In genomic region chr8:117802299-117802689, GRCm38 (mm10) we compare ENCODE assay signal across 8 mouse cellular contexts. TPM values are rescaled to one million over a fixed set of nuclear protein-coding genes. Genes with fewer than 3 reads are reported as not detected.
DNase-seq lines count a peak whose midpoint lies in the region; ATAC-seq and TF ChIP-seq lines count a peak whose summit lies in the region.

No protein-coding gene starts in this region.

- TF ChIP-seq CTCF in spleen, adult 2 months (IDR thresholded peaks at IDR 0.05; ENCODE audit: extremely low read depth, insufficient read depth, insufficient read length, insufficient replicate concordance), result no peak
- no peak for TF ChIP-seq CTCF in intestine, postnatal 0 days (IDR thresholded peaks at IDR 0.05; ENCODE audit: low read depth)
- peak; percentile 32; the same call in 1 of the 2 replicates for TF ChIP-seq CTCF in midbrain, postnatal 0 days (IDR thresholded peaks at IDR 0.05)

- H3K27me3 ChIP-seq in spleen, adult 2 months (ENCODE audit: control insufficient read depth, insufficient read depth, low read length), result no peaks in the 10 kb centered on the region
- no peaks in the 10 kb centered on the region for H3K27me3 ChIP-seq in intestine, postnatal 0 days (replicated peaks; ENCODE audit: control insufficient read depth, insufficient read depth, low read length)
- H3K27me3 ChIP-seq in midbrain, postnatal 0 days (ENCODE audit: insufficient read depth, low read length), result no peaks in the 10 kb centered on the region

- DNase-seq in frontal cortex, postnatal 25 days (ENCODE audit: low spot score in 2 of 2), result no peak
- no peak for DNase-seq in spleen, adult 2 months (ENCODE audit: low read depth in 1 of 2, low spot score in 2 of 2)
- DNase-seq in spleen, adult 12 weeks (ENCODE audit: low spot score), result no peak
- DNase-seq in midbrain, postnatal 0 days (ENCODE audit: low spot score), result no peak
- DNase-seq in adrenal gland, postnatal 25 days, result no peak
- DNase-seq in MN1 (ENCODE audit: low spot score), result no peak

- ATAC-seq in frontal cortex, adult (ENCODE audit: low TSS enrichment), result peak; percentile 73
- ATAC-seq in intestine, postnatal 0 days, result peak; percentile 37
- ATAC-seq in midbrain, postnatal 0 days (ENCODE audit: low FRiP score), result peak; percentile 69

- H3K9me3 ChIP-seq in intestine, postnatal 0 days (ENCODE audit: control insufficient read depth), result no peaks in the 10 kb centered on the region
- no peaks in the 10 kb centered on the region for H3K9me3 ChIP-seq in midbrain, postnatal 0 days (ENCODE audit: low read length)

- no peaks in the 10 kb centered on the region; the same call in 1 of the 2 replicates for H3K4me1 ChIP-seq in spleen, adult 2 months (ENCODE audit: control insufficient read depth, insufficient read depth, insufficient read length)
- peaks cover 3% of the 10 kb centered on the region; the same call in 1 of the 2 replicates for H3K4me1 ChIP-seq in intestine, postnatal 0 days (replicated peaks; ENCODE audit: control insufficient read depth, insufficient read depth, low read length)
- H3K4me1 ChIP-seq in midbrain, postnatal 0 days (ENCODE audit: insufficient read depth, low read length), result no peaks in the 10 kb centered on the region

- peak overlapping the region; percentile 65 for H3K9ac ChIP-seq in intestine, postnatal 0 days (ENCODE audit: low read depth, low read length)
- H3K9ac ChIP-seq in midbrain, postnatal 0 days (replicated peaks; ENCODE audit: low read length, poor library complexity, severe bottlenecking), result no peak overlapping the region

- TF ChIP-seq POLR2A in spleen, adult 2 months (IDR thresholded peaks at IDR 0.05; ENCODE audit: low read depth, low read length), result no peak

- no peak overlapping the region; the same call in 1 of the 2 replicates for H3K27ac ChIP-seq in spleen, adult 2 months (ENCODE audit: insufficient read depth, low read length)
- peak overlapping the region; percentile 75 for H3K27ac ChIP-seq in intestine, postnatal 0 days (ENCODE audit: low read depth, low read length)
- peak overlapping the region; percentile 60 for H3K27ac ChIP-seq in midbrain, postnatal 0 days (ENCODE audit: low read depth, low read length)

- H3K36me3 ChIP-seq in spleen, adult 2 months (ENCODE audit: control insufficient read depth, insufficient read depth, low read length), result no peaks in the 10 kb centered on the region
- 0 out of 2 replicates have a peak, but pooled peaks cover 8% of the 10 kb centered on the region for H3K36me3 ChIP-seq in intestine, postnatal 0 days (ENCODE audit: control insufficient read depth, insufficient read depth)
- H3K36me3 ChIP-seq in midbrain, postnatal 0 days (ENCODE audit: insufficient read depth, low read length), result no peaks in the 10 kb centered on the region

- WGBS in spleen, adult 2 months, result 4% methylated on average over 11 of the region's 11 CpGs
- 3% methylated on average over 11 of the region's 11 CpGs for WGBS in intestine, postnatal 0 days
- 1% methylated on average over 11 of the region's 11 CpGs for WGBS in midbrain, postnatal 0 days

- H3K4me2 ChIP-seq in intestine, postnatal 0 days (replicated peaks; ENCODE audit: low read depth), result peak overlapping the region; percentile 73
- peak overlapping the region; percentile 76 for H3K4me2 ChIP-seq in midbrain, postnatal 0 days (ENCODE audit: low read depth, low read length, poor library complexity, severe bottlenecking)

- H3K4me3 ChIP-seq in spleen, adult 2 months (ENCODE audit: extremely low read depth, insufficient read depth, insufficient read length), result peak overlapping the region; percentile 73
- H3K4me3 ChIP-seq in intestine, postnatal 0 days (ENCODE audit: low read depth, low read length), result peak overlapping the region; percentile 77
- peak overlapping the region; percentile 85 for H3K4me3 ChIP-seq in midbrain, postnatal 0 days (ENCODE audit: low read depth, low read length)

RNA-seq across cellular contexts. Expression of gene Mphosph6, which starts 0.6 kb away (rescaled TPM):
- polyA plus RNA-seq in spleen, adult 2 months (2012; rRNA removed), result 2.5 and 3.0 TPM in 2 replicates
- 31.3 and 33.4 TPM in 2 replicates for polyA plus RNA-seq in intestine, postnatal 0 days (2015; fragmentation: Nextera tagmentation; extraction: Ambion mirVana)
- total RNA-seq in midbrain, postnatal 0 days (2014; rRNA removed), result 18.5 and 20.6 TPM in 2 replicates
- 29.4 and 31.4 TPM in 2 replicates for polyA plus RNA-seq in midbrain, postnatal 0 days (2015; fragmentation: Nextera tagmentation; extraction: Ambion mirVana)
- total RNA-seq in adrenal gland, postnatal 25 days (2021), result 14.3 and 18.5 TPM in 2 replicates
